Mouse (Mus musculus): Measurements from ENCODE around the gene Cox6b1. TPM values are rescaled to one million over a fixed set of nuclear protein-coding genes. Genes with fewer than 3 reads are reported as not detected.

The Cox6b1 gene
- total and polyA plus RNA-seq, 3 experiments: 432 to 776 (median 581) TPM

GRCm38 (mm10) chr7:30618658-30619057 is 7.3 kb downstream of the Cox6b1 start:
- Histone ChIP-seq H3K4me3 (replicated peaks in 1 of 3; ENCODE audit: low read depth in 2 of 3, low read length in 2 of 3, poor library complexity in 1 of 3) (no peak overlapping the region), H3K27me3 (replicated peaks) (no peaks in the 10 kb centered on the region), H3K36me3 (replicated peaks in 1 of 2; ENCODE audit: control insufficient read depth in 1 of 2, insufficient read depth in 1 of 2, low read length in 1 of 2) (peaks cover 59 to 78% of the 10 kb centered on the region in 2 experiments), H3K27ac (ENCODE audit: insufficient read depth, low read depth) (no peak overlapping the region), H3K4me2 (ENCODE audit: insufficient read depth, low read depth, poor library complexity, severe bottlenecking) (no peak overlapping the region), H3K9ac (ENCODE audit: insufficient read depth, low read depth) (no peak overlapping the region), H3K9me3 (replicated peaks; ENCODE audit: low read length) (no peaks in the 10 kb centered on the region), H3K4me1 (ENCODE audit: control insufficient read depth in 1 of 2, insufficient read depth in 2 of 2) (peaks cover 2 to 15% of the 10 kb centered on the region in 2 experiments; a peak in 2 of 4 replicates), H3K79me2 (replicated peaks; ENCODE audit: control insufficient read depth, extremely low read depth, insufficient read depth, poor library complexity, severe bottlenecking) (peaks cover 21% of the 10 kb centered on the region)
- dilution Hi-C loops (cut with MboI; ENCODE audit: extremely low pct_ligation_motif_present, extremely low pct_unique_long_range_greater_than_20kb, low sequenced_read_pairs): no loop called here
- in situ Hi-C loops (cut with MboI; ENCODE audit: low pct_ligation_motif_present, low pct_unique_long_range_greater_than_20kb, low sequenced_read_pairs): no loop called here
- no peak for DNase-seq (ENCODE audit: extremely low read depth)
- no peak for TF ChIP-seq KAT2A (IDR thresholded peaks at IDR 0.05; ENCODE audit: insufficient replicate concordance, low read length)
- TF ChIP-seq CHD1 (IDR thresholded peaks at IDR 0.05; ENCODE audit: low read depth, low read length): no peak
- TF ChIP-seq RCOR1 (conservative IDR thresholded peaks at IDR 0.05; ENCODE audit: low read depth, low read length): no peak
- no peak for TF ChIP-seq NRF1 (IDR thresholded peaks at IDR 0.05; ENCODE audit: low read depth, low read length)
- TF ChIP-seq ZKSCAN1 (IDR thresholded peaks at IDR 0.05; ENCODE audit: borderline replicate concordance, low read depth, low read length): no peak
- TF ChIP-seq HCFC1 (IDR thresholded peaks at IDR 0.05; ENCODE audit: low read depth, low read length): no peak
- TF ChIP-seq SMC3 (IDR thresholded peaks at IDR 0.05; ENCODE audit: low read depth, low read length): no peak

DNA sequence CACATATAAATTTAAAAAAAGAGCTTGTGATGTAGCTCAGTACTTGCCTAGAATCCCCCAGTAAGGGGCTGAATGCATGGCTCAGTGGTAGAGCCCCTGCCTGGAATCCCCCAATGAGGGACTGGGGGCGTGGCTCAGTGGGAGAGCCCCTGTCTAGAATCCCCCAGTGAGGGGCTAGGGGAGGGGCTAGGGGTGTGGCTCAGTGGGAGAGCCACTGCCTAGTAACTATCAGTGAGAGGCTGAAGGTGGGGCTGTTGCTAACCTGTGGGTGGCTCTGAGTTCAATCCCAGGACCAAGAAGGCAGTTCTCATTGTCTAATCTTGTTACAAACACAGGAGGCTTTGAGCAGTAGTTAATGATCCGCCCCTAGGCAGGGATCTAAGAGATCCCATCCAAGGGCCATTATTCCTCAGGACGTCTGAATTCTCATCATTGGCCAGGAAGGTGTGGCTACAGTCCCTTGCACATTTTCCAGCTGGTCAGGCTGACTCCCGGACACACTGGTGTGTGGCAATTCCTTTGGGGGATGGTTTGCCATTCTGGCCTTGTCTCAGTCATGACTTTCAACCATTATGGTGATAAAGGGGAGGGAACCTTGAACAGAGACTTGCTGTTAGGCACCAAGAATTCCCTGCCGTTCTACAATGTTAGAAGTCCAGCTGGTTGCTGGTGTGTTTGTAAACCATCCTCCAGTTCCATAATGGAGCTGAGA is 10.7 kb downstream of the Cox6b1 start:
- Histone ChIP-seq H3K9me3 (replicated peaks; ENCODE audit: low read length) (no peaks in the 10 kb centered on the region), H3K36me3 (replicated peaks in 1 of 2; ENCODE audit: control insufficient read depth in 1 of 2, insufficient read depth in 1 of 2, low read length in 1 of 2) (peaks cover 37 to 50% of the 10 kb centered on the region in 2 experiments), H3K79me2 (replicated peaks; ENCODE audit: control insufficient read depth, extremely low read depth, insufficient read depth, poor library complexity, severe bottlenecking) (peaks cover 5% of the 10 kb centered on the region; the same call in 1 of the 2 replicates), H3K4me2 (ENCODE audit: insufficient read depth, low read depth, poor library complexity, severe bottlenecking) (no peak overlapping the region), H3K4me1 (ENCODE audit: control insufficient read depth in 1 of 2, insufficient read depth in 2 of 2) (peaks cover 0 to 18% of the 10 kb centered on the region in 2 experiments; a peak in 2 of 4 replicates), H3K9ac (ENCODE audit: insufficient read depth, low read depth) (no peak overlapping the region), H3K27me3 (replicated peaks) (no peaks in the 10 kb centered on the region), H3K4me3 (replicated peaks in 1 of 3; ENCODE audit: low read depth in 2 of 3, low read length in 2 of 3, poor library complexity in 1 of 3) (no peak overlapping the region), H3K27ac (ENCODE audit: insufficient read depth, low read depth) (no peak overlapping the region)
- in situ Hi-C loops (cut with MboI; ENCODE audit: low pct_ligation_motif_present, low pct_unique_long_range_greater_than_20kb, low sequenced_read_pairs) (no loop called here), dilution Hi-C loops (cut with MboI; ENCODE audit: extremely low pct_ligation_motif_present, extremely low pct_unique_long_range_greater_than_20kb, low sequenced_read_pairs) (no loop called here)
- DNase-seq (ENCODE audit: extremely low read depth): no peak
- TF ChIP-seq BHLHE40 (IDR thresholded peaks at IDR 0.05; ENCODE audit: low read depth, low read length): no peak
- peak; percentile 65; the same call in 1 of the 2 replicates for TF ChIP-seq POLR2AphosphoS2 (IDR thresholded peaks at IDR 0.05; ENCODE audit: low read depth, low read length)

- no peak overlapping the region for H3K4me3 ChIP-seq (replicated peaks in 1 of 3; ENCODE audit: low read depth in 2 of 3, low read length in 2 of 3, poor library complexity in 1 of 3)
- H3K36me3 ChIP-seq (replicated peaks in 1 of 2; ENCODE audit: control insufficient read depth in 1 of 2, insufficient read depth in 1 of 2, low read length in 1 of 2): peaks cover 34 to 51% of the 10 kb centered on the region in 2 experiments
- H3K27ac ChIP-seq (ENCODE audit: insufficient read depth, low read depth): no peak overlapping the region
- H3K4me1 ChIP-seq (ENCODE audit: control insufficient read depth in 1 of 2, insufficient read depth in 2 of 2): peaks cover 0 to 18% of the 10 kb centered on the region in 2 experiments; a peak in 2 of 4 replicates
- TF ChIP-seq IRF4 (IDR thresholded peaks at IDR 0.05; ENCODE audit: low read depth, low read length): no peak
- TF ChIP-seq ZC3H11A (IDR thresholded peaks at IDR 0.05; ENCODE audit: low read depth, low read length): 0 out of 2 replicates have a peak, but pooled peaks have one; percentile 2
- TF ChIP-seq SMC3 (IDR thresholded peaks at IDR 0.05; ENCODE audit: low read depth, low read length): peak; percentile 52
- peak; percentile 57 for TF ChIP-seq RAD21 (IDR thresholded peaks at IDR 0.05; ENCODE audit: low read depth, low read length)
- TF ChIP-seq CTCF (conservative IDR thresholded peaks at IDR 0.05 in 1 of 2, IDR thresholded peaks at IDR 0.05 in 1 of 2; ENCODE audit: low read depth in 2 of 2, low read length in 2 of 2): peak in 1 of 2 experiments; percentile 71; a peak in 3 of 4 replicates
- DNase-seq (ENCODE audit: extremely low read depth): peak; percentile 60
- in situ Hi-C loops (cut with MboI; ENCODE audit: low pct_ligation_motif_present, low pct_unique_long_range_greater_than_20kb, low sequenced_read_pairs): no loop called here
- no peak overlapping the region for H3K9ac ChIP-seq (ENCODE audit: insufficient read depth, low read depth)
- H3K9me3 ChIP-seq (replicated peaks; ENCODE audit: low read length): no peaks in the 10 kb centered on the region
- no peaks in the 10 kb centered on the region for H3K27me3 ChIP-seq (replicated peaks)
- peaks cover 2% of the 10 kb centered on the region; the same call in 1 of the 2 replicates for H3K79me2 ChIP-seq (replicated peaks; ENCODE audit: control insufficient read depth, extremely low read depth, insufficient read depth, poor library complexity, severe bottlenecking)
- H3K4me2 ChIP-seq (ENCODE audit: insufficient read depth, low read depth, poor library complexity, severe bottlenecking): no peak overlapping the region
- dilution Hi-C loops (cut with MboI; ENCODE audit: extremely low pct_ligation_motif_present, extremely low pct_unique_long_range_greater_than_20kb, low sequenced_read_pairs): no loop called here
Observed at GRCm38 (mm10) chr7:30614454-30614853, 11.5 kb downstream of the Cox6b1 start.
